Mouse (Mus musculus) spleen, postnatal 36 days (tissue): ENCODE measurements around the gene Fubp1.

Experiments used
- DNase-seq, 2 experiments: peaks; one replicate each; pipeline ENCODE4 v3.0.0; 2022; ENCODE audit warnings: low spot score in 2 of 2, mixed read lengths in 1 of 2

The Fubp1 gene

GRCm38 (mm10) chr3:152209967-152210634 is at the start of gene Fubp1, which contains the start of gene Dnajb4:
Gene Fubp1 (plus strand): TSS chr3:152210422.
Gene Dnajb4 (minus strand): TSS chr3:152210302.
- DNase-seq, result peak; percentile 100

GRCm38 (mm10) chr3:152160607-152161006 is 49.6 kb upstream of the Fubp1 start:
- peak in 1 of 2 experiments; percentile 18 for DNase-seq

GRCm38 (mm10) chr3:152163320-152163719 is 46.9 kb upstream of the Fubp1 start:
- no peak for DNase-seq

- no peak for DNase-seq
Measured at GRCm38 (mm10) chr3:152165014-152165350, 45.2 kb upstream of the Fubp1 start.

- DNase-seq, result no peak
Measured at GRCm38 (mm10) chr3:152165351-152166098, 44.7 kb upstream of the Fubp1 start.

GRCm38 (mm10) chr3:152166099-152166423 is 44.2 kb upstream of the Fubp1 start, which contains the start of gene Gipc2:
Gene Gipc2 (minus strand): TSS chr3:152166230.
- no peak for DNase-seq

GRCm38 (mm10) chr3:152166699-152167451 is 43.3 kb upstream of the Fubp1 start:
- DNase-seq, result no peak

- DNase-seq, result no peak
Measured at GRCm38 (mm10) chr3:152168007-152168406, 42.2 kb upstream of the Fubp1 start.

- DNase-seq, result no peak
Measured at GRCm38 (mm10) chr3:152170407-152170806, 39.8 kb upstream of the Fubp1 start.

GRCm38 (mm10) chr3:152171236-152171635 is 39.0 kb upstream of the Fubp1 start:
- no peak for DNase-seq

- DNase-seq, result no peak
Measured at GRCm38 (mm10) chr3:152171862-152172261, 38.4 kb upstream of the Fubp1 start.

GRCm38 (mm10) chr3:152172322-152172935 is 37.8 kb upstream of the Fubp1 start:
- no peak for DNase-seq

GRCm38 (mm10) chr3:152178816-152179215 is 31.4 kb upstream of the Fubp1 start:
- no peak for DNase-seq

GRCm38 (mm10) chr3:152179285-152179684 is 30.9 kb upstream of the Fubp1 start:
- DNase-seq, result no peak

GRCm38 (mm10) chr3:152180624-152181023 is 29.6 kb upstream of the Fubp1 start:
- no peak for DNase-seq

GRCm38 (mm10) chr3:152183522-152183921 is 26.7 kb upstream of the Fubp1 start:
- no peak for DNase-seq

GRCm38 (mm10) chr3:152186106-152186505 is 24.1 kb upstream of the Fubp1 start:
- no peak for DNase-seq

GRCm38 (mm10) chr3:152189306-152189705 is 20.9 kb upstream of the Fubp1 start:
- DNase-seq, result no peak

GRCm38 (mm10) chr3:152190679-152191477 is 19.3 kb upstream of the Fubp1 start:
- DNase-seq, result no peak

GRCm38 (mm10) chr3:152191791-152192237 is 18.4 kb upstream of the Fubp1 start:
- DNase-seq, result peak in 1 of 2 experiments; percentile 20
